Mouse (Mus musculus) megakaryocyte, embryonic 14.5 days (primary cell): ENCODE data around the gene Ube2e1. TPM values are rescaled to one million over a fixed set of nuclear protein-coding genes. Genes with fewer than 3 reads are reported as not detected.

Experiments
- H3K27me3 ChIP-seq: replicated peaks from 2 replicates; pipeline ENCODE3; 2012; ENCODE audit warnings: inconsistent platforms
- H3K36me3 ChIP-seq: replicated peaks from 2 replicates; pipeline ENCODE3; 2012; ENCODE audit warnings: low read length, inconsistent platforms, mixed read lengths
- H3K4me1 ChIP-seq: 2 replicates; pipeline ENCODE4 v1.6.1; 2012; ENCODE audit warnings: inconsistent platforms
- H3K4me3 ChIP-seq: replicated peaks from 2 replicates; pipeline ENCODE3; 2012; ENCODE audit warnings: moderate library complexity, mild to moderate bottlenecking, inconsistent platforms
- H3K9me3 ChIP-seq: 2 replicates; pipeline ENCODE4 v1.6.1; 2012; ENCODE audit warnings: inconsistent platforms
- FLI1 ChIP-seq: IDR thresholded peaks from 2 replicates; pipeline ENCODE4 v1.6.1; 2012; ENCODE audit warnings: low read length, inconsistent platforms, mixed read lengths
- GATA1 ChIP-seq: IDR thresholded peaks from 3 replicates; pipeline ENCODE4 v1.6.1; 2012; ENCODE audit warnings: mixed read lengths, low read length, inconsistent platforms, borderline replicate concordance
- polyA plus RNA-seq: library from polyadenylated mRNA; stranded (reverse); fragments of >175 nt; gene quantifications from 2 replicates; pipeline ENCODE4 v1.2.3, GENCODE M21; 2012; ENCODE audit warnings: low replicate concordance; ENCODE audit not compliant: insufficient read depth

The Ube2e1 gene
- polyA plus RNA-seq, 1 experiment, result 51.6 TPM

- no peak for TF ChIP-seq FLI1
- TF ChIP-seq GATA1, result no peak
Observed at GRCm38 (mm10) chr14:18356442-18356841, 24.8 kb upstream of the Ube2e1 start.

GRCm38 (mm10) chr14:18355514-18356190, 24.0 kb upstream of the Ube2e1 start:
- peaks cover 6% of the 10 kb centered on the region for H3K27me3 ChIP-seq
- TF ChIP-seq FLI1 (no peak), GATA1 (no peak)
- H3K36me3 ChIP-seq, result no peaks in the 10 kb centered on the region
- no peaks in the 10 kb centered on the region for H3K9me3 ChIP-seq
- no peak overlapping the region for H3K4me3 ChIP-seq
- peaks cover 13% of the 10 kb centered on the region for H3K4me1 ChIP-seq

More at GRCm38 (mm10) chr14:18356442-18356841, 24.8 kb upstream of the Ube2e1 start:
- H3K9me3 ChIP-seq, result no peaks in the 10 kb centered on the region
- peaks cover 13% of the 10 kb centered on the region for H3K4me1 ChIP-seq
- peak overlapping the region; percentile 38 for H3K4me3 ChIP-seq
- H3K36me3 ChIP-seq, result no peaks in the 10 kb centered on the region
- H3K27me3 ChIP-seq, result peaks cover 6% of the 10 kb centered on the region

- H3K27me3 ChIP-seq, result peaks cover 7% of the 10 kb centered on the region
- no peaks in the 10 kb centered on the region for H3K36me3 ChIP-seq
- TF ChIP-seq FLI1 (no peak), GATA1 (no peak)
- no peaks in the 10 kb centered on the region for H3K9me3 ChIP-seq
- H3K4me3 ChIP-seq, result no peak overlapping the region
- peaks cover 13% of the 10 kb centered on the region for H3K4me1 ChIP-seq
Observed at GRCm38 (mm10) chr14:18353525-18353924, 21.9 kb upstream of the Ube2e1 start.

- no peaks in the 10 kb centered on the region for H3K36me3 ChIP-seq
Observed at GRCm38 (mm10) chr14:18352934-18353333, 21.3 kb upstream of the Ube2e1 start.

GRCm38 (mm10) chr14:18350680-18351079, 19.0 kb upstream of the Ube2e1 start:
- Histone ChIP-seq H3K9me3 (no peaks in the 10 kb centered on the region), H3K27me3 (peaks cover 3% of the 10 kb centered on the region), H3K36me3 (no peaks in the 10 kb centered on the region), H3K4me3 (no peak overlapping the region), H3K4me1 (peaks cover 6% of the 10 kb centered on the region)
- TF ChIP-seq GATA1 (no peak), FLI1 (no peak)

More at GRCm38 (mm10) chr14:18352934-18353333, 21.3 kb upstream of the Ube2e1 start:
- Histone ChIP-seq H3K4me3 (no peak overlapping the region), H3K27me3 (peaks cover 8% of the 10 kb centered on the region), H3K9me3 (no peaks in the 10 kb centered on the region), H3K4me1 (peaks cover 13% of the 10 kb centered on the region)
- TF ChIP-seq GATA1, result no peak
- no peak for TF ChIP-seq FLI1

GRCm38 (mm10) chr14:18349871-18350270, 18.2 kb upstream of the Ube2e1 start:
- no peaks in the 10 kb centered on the region for H3K36me3 ChIP-seq
- TF ChIP-seq GATA1 (no peak), FLI1 (no peak)
- H3K9me3 ChIP-seq, result peaks cover 6% of the 10 kb centered on the region; the same call in 1 of the 2 replicates
- H3K4me3 ChIP-seq, result no peak overlapping the region
- H3K4me1 ChIP-seq, result peaks cover 6% of the 10 kb centered on the region
- H3K27me3 ChIP-seq, result peaks cover 3% of the 10 kb centered on the region

- TF ChIP-seq FLI1 (no peak), GATA1 (no peak)
- H3K36me3 ChIP-seq, result no peaks in the 10 kb centered on the region
- no peak overlapping the region for H3K4me3 ChIP-seq
- H3K9me3 ChIP-seq, result peaks cover 6% of the 10 kb centered on the region; the same call in 1 of the 2 replicates
- peaks cover 2% of the 10 kb centered on the region for H3K27me3 ChIP-seq
- H3K4me1 ChIP-seq, result peaks cover 11% of the 10 kb centered on the region; the same call in 1 of the 2 replicates
Observed at GRCm38 (mm10) chr14:18343589-18343988, 11.9 kb upstream of the Ube2e1 start.

GRCm38 (mm10) chr14:18342749-18343148, 11.1 kb upstream of the Ube2e1 start:
- H3K36me3 ChIP-seq, result no peaks in the 10 kb centered on the region
- peaks cover 17% of the 10 kb centered on the region; the same call in 1 of the 2 replicates for H3K4me1 ChIP-seq
- H3K4me3 ChIP-seq, result no peak overlapping the region
- TF ChIP-seq GATA1, result no peak
- TF ChIP-seq FLI1, result no peak
- H3K9me3 ChIP-seq, result peaks cover 6% of the 10 kb centered on the region; the same call in 1 of the 2 replicates
- no peaks in the 10 kb centered on the region for H3K27me3 ChIP-seq

- no peaks in the 10 kb centered on the region for H3K36me3 ChIP-seq
- peaks cover 6% of the 10 kb centered on the region; the same call in 1 of the 2 replicates for H3K9me3 ChIP-seq
- TF ChIP-seq GATA1 (no peak), FLI1 (no peak)
- H3K27me3 ChIP-seq, result no peaks in the 10 kb centered on the region
- H3K4me3 ChIP-seq, result no peak overlapping the region
- peaks cover 28% of the 10 kb centered on the region; the same call in 1 of the 2 replicates for H3K4me1 ChIP-seq
Observed at GRCm38 (mm10) chr14:18341088-18341487, 9.4 kb upstream of the Ube2e1 start.

GRCm38 (mm10) chr14:18336106-18336505, 4.4 kb upstream of the Ube2e1 start:
- no peaks in the 10 kb centered on the region for H3K36me3 ChIP-seq
- H3K4me3 ChIP-seq, result no peak overlapping the region
- no peaks in the 10 kb centered on the region for H3K9me3 ChIP-seq
- H3K4me1 ChIP-seq, result peaks cover 43% of the 10 kb centered on the region
- TF ChIP-seq FLI1, result no peak
- no peak for TF ChIP-seq GATA1
- no peaks in the 10 kb centered on the region for H3K27me3 ChIP-seq
